Mouse (Mus musculus): Measurements from ENCODE around the gene Fam189a1.

Fam189a1 gene

DNA sequence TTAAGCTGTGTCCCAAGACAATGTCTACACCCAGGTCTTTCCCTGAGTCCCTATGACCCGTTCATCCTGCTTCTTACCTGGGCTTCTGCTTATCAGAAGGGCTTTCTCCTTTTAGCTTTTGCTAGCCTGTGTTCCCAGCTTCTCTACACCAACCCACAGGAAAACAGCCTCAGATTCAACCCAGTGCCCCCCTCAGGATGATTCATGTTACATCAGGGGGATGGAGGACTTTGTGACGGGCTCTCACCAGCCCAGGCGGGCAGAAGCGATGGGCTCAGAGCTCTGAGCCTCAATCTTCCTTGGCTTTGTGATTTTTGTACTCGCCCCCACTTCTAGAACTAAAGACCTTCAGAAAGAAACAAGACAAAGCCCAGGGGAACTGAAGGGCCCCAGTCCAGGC lies 335.3 kb downstream of the Fam189a1 start:
- no peak for DNase-seq (ENCODE audit: low spot score in 2 of 2)

GRCm38 (mm10) chr7:64819683-64820082 lies 336.7 kb downstream of the Fam189a1 start:
- no peak for DNase-seq (ENCODE audit: low spot score in 2 of 2)

GRCm38 (mm10) chr7:64808876-64809275 lies 347.5 kb downstream of the Fam189a1 start:
- peak in 1 of 2 experiments; percentile 9 for DNase-seq (ENCODE audit: low spot score in 2 of 2)

GRCm38 (mm10) chr7:64805100-64805499 lies 351.3 kb downstream of the Fam189a1 start:
- no peak for DNase-seq (ENCODE audit: low spot score in 2 of 2)

- DNase-seq (ENCODE audit: low spot score in 2 of 2), result no peak
Measured at GRCm38 (mm10) chr7:64795554-64795953, 360.8 kb downstream of the Fam189a1 start.

- peak in 1 of 2 experiments; percentile 64 for DNase-seq (ENCODE audit: low spot score in 2 of 2)
Measured at GRCm38 (mm10) chr7:64792031-64792430, 364.3 kb downstream of the Fam189a1 start.

GRCm38 (mm10) chr7:64791145-64791544 lies 365.2 kb downstream of the Fam189a1 start:
- no peak for DNase-seq (ENCODE audit: low spot score in 2 of 2)

DNA sequence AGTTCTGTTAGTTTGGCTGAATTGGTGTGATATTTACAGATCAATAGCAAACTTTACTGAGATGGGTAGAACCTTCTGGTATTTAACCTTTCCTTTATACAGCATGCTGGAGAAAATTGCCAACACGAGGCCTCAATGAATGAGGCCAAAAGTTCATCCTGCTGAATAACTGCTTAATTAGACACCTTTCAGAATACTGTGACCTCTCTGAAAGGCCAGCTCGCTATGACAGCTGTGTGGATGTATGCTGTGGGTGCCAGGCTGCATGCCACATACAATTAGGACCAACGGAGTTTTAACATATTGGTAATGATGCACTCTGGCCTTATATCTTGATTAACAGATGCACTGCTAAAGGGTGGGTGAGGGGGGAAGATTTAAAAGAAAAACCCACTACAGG lies 371.3 kb downstream of the Fam189a1 start:
- DNase-seq (ENCODE audit: low spot score in 2 of 2), result no peak

- DNase-seq (ENCODE audit: low spot score in 2 of 2), result no peak
Measured at GRCm38 (mm10) chr7:64779501-64779900, 376.9 kb downstream of the Fam189a1 start.

GRCm38 (mm10) chr7:64776708-64777489 lies 379.5 kb downstream of the Fam189a1 start:
- DNase-seq (ENCODE audit: low spot score in 2 of 2), result no peak

DNA sequence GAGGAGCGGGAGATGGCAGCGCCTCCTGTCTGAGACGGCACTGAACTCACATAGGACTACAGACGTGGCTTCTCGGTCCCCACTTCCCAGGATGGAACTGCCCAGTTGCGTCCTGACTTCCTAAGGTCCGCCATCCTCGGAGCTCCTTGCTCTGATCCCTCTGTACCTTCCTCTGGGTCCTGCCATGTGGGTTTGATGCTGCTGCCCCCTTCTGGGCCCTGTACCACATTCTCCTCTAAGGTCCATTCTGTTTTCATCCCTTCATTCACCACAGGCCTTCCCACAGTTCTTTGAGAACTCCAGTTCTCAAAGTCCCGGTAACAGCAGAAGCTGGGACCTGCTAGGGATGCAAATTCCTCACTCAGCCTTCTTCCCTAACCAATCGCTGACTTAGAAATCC lies 382.9 kb downstream of the Fam189a1 start:
- DNase-seq (ENCODE audit: low spot score in 2 of 2), result no peak

DNA sequence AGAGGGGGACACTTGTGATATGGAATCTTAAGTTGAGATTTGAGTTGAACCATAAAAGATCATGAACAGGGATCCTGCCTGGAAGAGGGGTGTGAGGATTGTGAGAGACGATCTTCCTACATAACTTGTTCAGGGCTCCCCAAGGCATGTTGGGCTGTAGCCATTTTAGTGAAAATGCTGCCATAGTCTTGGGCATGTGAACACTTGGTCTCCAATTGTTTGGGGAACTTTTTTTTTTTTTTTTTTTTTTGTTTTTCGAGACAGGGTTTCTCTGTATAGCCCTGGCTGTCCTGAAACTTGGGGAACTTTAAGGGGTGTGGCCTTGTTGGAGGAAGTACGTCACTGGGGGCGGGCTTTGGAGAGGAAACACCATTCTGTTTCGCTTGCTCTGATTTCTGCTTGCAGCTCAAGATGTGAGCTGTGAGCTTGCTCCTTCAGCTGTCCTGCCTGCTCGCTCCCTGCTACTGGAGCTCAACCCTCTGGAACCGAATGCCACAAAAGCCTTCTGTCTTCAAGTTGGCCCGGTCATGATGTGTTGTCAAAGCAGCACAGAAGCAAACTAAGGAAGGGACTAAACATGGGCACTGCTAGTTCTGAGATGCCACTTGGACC lies 385.5 kb downstream of the Fam189a1 start:
- no peak for DNase-seq (ENCODE audit: low spot score in 2 of 2)

DNA sequence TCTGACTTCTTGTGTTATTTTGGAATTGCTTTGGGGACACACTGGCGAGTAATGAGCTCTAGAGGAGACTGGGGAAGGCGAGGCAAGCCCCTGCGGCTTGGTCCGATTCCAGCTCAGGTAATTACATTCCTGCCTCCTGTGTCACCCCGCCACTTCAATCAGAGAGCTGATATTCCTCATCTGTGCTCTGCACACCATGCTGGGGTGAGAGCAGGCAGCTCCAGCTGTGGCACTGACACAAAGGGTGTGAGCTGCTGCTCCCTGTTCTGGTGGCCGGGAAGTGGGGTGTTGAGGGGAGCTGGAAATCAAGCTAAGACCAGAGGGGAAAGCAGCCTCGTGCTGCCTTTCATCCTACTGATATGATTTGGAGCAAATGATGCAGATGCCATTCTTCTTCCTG lies 386.6 kb downstream of the Fam189a1 start:
- no peak for DNase-seq (ENCODE audit: low spot score in 2 of 2)

DNA sequence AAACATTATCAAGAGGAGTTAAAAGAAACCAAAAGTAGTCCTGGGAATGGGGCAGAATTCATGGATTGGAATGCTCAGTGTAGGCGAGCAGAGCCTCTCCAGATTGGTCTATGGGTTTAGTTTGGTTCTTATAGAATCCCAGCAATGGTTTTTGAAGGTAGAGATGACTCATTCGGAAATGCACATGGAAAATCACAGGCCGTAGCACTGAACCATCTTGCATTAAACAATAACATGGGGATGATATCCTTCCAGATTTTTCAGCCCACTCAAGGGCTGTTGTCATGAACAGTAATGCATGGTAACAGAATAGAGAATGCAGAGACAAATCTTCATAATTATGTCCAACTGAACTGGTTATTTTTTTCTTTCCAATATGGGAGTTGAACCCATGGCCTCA lies 390.8 kb downstream of the Fam189a1 start:
- DNase-seq (ENCODE audit: low spot score in 2 of 2), result no peak

DNA sequence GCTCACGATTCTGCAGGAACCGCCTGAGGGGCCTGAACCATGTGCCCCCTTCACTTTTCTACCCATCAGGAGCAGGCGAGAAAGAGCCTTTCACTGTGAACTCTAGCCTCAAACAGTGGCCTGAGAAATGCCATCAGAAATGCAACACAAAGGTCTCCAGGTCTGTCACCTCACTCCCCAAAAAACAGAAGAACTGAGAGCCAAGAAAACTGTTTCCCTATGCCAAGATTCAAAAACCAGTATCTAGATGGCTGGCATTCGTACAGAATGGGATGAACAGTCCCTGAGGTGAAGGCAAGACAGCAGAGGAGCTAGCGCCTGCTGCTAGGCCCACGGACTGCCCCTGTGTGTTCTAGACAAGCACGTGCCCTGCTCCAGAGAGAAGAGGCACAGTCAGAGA lies 401.2 kb downstream of the Fam189a1 start:
- DNase-seq (ENCODE audit: low spot score in 2 of 2), result no peak

GRCm38 (mm10) chr7:64754161-64754560 lies 402.2 kb downstream of the Fam189a1 start:
- DNase-seq (ENCODE audit: low spot score in 2 of 2), result no peak

DNA sequence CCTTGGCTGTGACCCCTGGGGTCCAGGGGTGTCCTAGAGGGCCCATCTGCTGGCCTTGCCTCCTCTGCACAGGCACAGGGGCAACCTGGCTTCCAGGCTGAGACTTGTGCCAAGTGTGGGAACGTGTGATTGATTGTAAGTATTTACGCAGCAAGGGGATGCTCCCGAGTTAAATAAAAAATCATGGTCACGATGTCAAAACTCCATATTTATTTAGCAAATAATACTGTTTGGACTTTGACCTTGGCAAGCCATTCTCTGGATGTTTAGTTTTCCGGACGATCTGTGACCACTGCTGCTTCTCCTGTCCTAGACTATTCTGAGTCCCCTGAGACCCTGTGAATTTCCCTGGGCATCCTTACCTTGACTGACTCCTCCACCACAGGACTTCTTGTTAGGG lies 402.7 kb downstream of the Fam189a1 start:
- no peak for DNase-seq (ENCODE audit: low spot score in 2 of 2)

DNA sequence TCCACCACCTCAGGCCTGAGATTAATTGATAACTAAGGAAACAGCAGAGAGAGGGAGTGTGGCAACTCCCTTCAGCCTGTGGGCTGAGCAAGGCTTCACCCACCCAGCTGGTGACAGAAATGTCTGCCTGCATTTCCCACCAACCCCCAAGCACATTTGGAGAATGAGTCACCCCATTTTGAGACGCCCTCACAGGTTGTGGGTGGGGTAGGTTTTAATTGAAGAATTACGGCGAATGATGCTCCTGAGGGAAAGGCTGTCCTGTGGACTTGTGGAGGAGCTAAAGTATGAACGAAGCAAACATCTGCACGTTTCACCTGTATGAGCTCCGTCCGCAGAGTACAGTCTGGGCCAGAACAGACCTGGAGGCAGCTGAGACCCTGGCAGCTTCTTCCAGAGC lies 404.2 kb downstream of the Fam189a1 start:
- no peak for DNase-seq (ENCODE audit: low spot score in 2 of 2)

DNA sequence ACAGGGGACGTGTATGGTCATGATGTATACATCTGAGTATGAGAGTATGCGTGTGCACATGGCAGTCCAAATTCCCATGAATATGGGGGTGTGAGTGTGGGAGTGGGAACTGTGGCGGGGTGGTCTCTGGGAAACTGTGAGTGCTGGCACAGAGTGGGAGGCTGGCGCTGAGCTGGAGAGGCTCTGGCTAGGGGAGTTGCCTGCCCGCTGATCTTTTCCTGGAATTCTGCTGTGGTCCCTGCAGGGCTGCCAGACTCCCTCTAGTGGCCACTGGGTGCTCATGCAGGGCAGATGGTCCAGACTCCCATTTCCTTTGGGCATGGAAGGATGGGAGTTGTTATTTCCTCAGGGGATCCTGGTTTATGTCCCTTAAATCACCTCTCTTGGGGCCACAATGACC lies 404.9 kb downstream of the Fam189a1 start:
- DNase-seq (ENCODE audit: low spot score in 2 of 2), result peak; percentile 48 to 74

GRCm38 (mm10) chr7:64743610-64744009 lies 412.8 kb downstream of the Fam189a1 start:
- no peak for DNase-seq (ENCODE audit: low spot score in 2 of 2)

DNA sequence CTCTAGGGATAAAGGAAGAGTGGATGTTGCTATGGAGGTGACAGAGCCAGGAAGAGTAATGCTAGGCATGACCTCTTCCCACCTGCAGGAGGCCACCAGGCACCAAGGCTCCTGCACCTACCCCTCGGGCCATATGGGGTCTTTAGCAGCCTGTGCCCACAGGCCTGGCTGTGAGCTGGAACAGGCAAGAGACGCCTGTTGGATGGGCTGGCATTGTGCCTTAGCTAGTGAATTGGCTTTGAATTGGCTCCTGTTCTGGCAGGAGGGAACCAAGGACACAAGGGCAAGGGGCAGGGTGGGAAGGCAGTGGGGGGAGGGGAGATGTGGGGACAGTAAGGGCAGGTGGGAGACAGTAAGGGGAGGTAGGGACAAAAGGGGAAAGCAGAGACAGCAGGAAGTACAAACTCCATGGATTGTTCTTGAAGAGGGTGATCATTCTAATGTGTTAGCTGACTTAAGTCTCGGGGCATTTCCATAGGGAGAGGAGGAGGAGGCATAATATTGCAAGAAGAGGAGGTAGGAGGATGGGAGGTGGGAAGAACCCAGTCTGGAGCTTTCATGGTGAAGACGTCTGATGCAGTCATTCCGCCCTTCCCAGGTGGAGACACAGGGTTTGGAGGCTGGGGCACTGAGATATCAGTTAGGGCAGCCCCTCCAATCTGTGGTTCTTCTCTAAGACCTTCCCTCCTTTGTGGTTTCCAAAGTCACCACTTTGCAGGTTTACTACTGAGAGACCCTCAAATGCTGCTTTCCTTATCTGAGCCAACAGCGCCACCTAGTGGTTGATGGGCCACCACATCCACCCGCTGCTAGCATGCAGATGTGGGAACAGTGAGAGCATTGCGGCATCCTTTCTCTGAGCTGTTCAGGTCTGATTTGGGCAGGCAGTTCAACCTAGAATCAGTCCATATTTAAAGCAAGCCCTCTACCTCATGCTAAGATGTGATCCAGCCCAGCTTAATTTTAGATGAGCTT lies 414.8 kb downstream of the Fam189a1 start:
- DNase-seq (ENCODE audit: low spot score in 2 of 2), result peak; percentile 94

DNA sequence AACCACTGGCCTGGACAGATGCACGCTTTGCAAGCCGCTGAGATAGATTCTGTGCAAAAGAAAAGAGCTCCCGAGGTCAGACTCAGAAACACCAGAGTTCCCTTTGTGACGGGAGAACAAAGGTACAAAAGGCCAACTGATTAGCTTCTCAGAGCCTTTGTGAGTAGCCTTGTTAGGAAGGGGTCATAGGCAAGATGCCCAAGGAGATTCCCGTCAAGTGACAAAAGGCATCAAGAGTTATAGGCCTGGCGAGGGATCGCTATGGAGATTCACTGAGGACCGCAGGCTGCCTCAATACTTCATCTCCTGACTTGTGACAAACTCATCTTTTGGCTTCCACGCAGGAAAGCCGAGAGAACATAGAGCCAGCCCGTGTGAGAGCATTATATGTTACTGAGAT lies 417.2 kb downstream of the Fam189a1 start:
- no peak for DNase-seq (ENCODE audit: low spot score in 2 of 2)
